Mouse (Mus musculus) erythroblast, embryonic 14.5 days (primary cell): ENCODE data around the gene Tlx1.

Source experiments
- GATA1 ChIP-seq: IDR thresholded peaks from 2 replicates; pipeline ENCODE4 v1.6.1; 2012; ENCODE audit warnings: low read length, inconsistent platforms, mixed read lengths
- TAL1 ChIP-seq: IDR thresholded peaks from 3 replicates; pipeline ENCODE4 v1.6.1; 2012; ENCODE audit warnings: low read length, inconsistent platforms, mixed read lengths

DNA sequence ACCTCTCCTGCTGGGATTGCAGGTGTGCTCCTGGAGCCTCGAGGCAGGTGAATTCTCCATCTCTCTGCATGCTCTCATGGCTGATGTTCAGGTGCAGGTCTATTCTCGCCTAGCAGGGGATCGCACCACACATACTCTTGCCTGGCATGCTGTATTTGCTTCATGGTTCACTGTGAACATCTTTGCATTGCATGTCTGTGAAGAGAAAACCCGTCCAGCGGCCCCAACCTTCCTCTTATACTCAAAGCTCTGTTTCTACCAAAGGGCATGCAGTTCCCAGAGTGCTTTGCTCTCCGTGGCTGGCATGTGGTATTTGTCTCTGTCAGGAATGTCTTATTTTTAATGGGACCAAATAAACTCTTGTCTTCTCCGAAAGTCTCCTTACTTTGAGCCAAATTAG, 20.0 kb downstream of the Tlx1 start:
- TF ChIP-seq TAL1 (no peak), GATA1 (no peak)
